Mouse (Mus musculus): ENCODE results near the gene Snap47.

Snap47 gene

DNA sequence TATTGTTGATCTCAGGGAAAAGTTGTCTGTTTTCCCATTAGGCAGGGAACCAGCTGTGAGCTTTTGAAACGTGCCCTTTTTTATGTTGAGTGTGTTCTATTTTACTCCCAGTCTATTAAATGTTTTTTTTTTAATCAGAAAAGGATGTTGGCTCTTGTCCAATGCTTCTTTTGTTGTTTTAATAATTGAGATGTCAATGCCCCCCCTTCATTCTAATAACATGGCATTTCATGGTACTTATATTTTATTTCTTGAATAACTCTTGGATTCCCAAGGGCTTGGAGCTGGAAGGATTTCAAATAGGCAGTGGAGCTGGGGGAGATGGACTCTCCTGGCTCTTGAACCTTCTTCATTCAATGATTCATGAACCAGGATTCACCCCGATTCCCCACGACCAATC is 85.0 kb downstream of the Snap47 start:
- no peak for DNase-seq

DNA sequence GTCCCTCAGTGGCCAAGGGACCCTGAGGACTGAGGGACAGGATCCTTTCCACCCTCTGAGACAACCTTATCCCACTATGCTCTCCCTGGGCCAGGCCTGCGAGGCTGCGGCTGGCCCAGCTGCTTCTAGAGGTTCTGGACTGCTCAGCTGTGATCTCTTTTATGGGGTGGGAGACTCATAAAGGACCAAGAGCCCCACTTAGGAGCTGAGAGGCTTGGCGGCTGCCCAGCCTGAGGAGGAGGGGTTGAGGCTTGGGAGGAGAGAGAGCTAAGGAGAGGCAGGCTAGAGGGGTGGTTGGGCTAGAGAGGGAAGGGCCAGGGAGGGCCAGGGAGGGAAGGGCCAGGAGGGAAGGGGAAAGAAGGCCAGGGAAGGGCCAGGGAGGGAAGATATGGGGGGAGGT is 86.6 kb downstream of the Snap47 start:
- no peak for DNase-seq

GRCm38 (mm10) chr11:59364007-59364406 is 87.0 kb downstream of the Snap47 start:
- no peak for DNase-seq

DNA sequence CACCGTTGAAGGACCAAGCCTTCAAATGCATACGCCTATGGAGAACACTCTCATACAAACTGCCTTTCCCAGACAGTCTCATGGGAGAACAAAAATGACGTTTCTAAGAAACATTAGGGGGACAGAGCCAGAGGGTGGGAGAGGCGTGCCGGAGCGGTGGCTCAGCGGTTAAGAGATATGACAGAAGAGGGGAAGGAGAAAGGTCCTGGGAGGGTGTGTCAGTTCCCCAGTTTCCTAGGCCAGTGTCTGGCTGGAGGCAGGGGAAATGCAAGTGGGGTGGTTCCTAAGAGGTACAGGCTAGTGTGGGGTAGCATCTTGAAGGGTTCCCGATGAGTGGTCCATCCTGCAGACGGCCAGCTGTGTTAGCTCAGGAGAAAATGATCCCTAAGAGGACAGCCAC is 89.7 kb downstream of the Snap47 start:
- DNase-seq: no peak

Measured in cerebellum, adult 18-20 months (tissue).